Mouse (Mus musculus): ENCODE measurements around the gene Efna2.

- no peak for TF ChIP-seq POLR2A (IDR thresholded peaks at IDR 0.05; ENCODE audit: borderline replicate concordance, extremely low read depth, insufficient read depth, insufficient read length, poor library complexity, severe bottlenecking)
- no peak for TF ChIP-seq CTCF (IDR thresholded peaks at IDR 0.05; ENCODE audit: borderline replicate concordance, extremely low read depth, insufficient read depth, insufficient read length)
Observed at GRCm38 (mm10) chr10:80207201-80207600, 27.9 kb downstream of the Efna2 start.
